Mouse (Mus musculus) spleen, adult 12 weeks (tissue): ENCODE results near the gene Ifitm1.
"Not testable (repeated sequence)": the region's sequence is repeated elsewhere in the genome, so short reads cannot be mapped to it uniquely, and the experiment has no call there.

Source experiments
- DNase-seq: peaks from one replicate; pipeline ENCODE4 v3.0.0; 2022; ENCODE audit warnings: low spot score

Ifitm1 gene

GRCm38 (mm10) chr7:140976720-140977119 is 9.7 kb downstream of the Ifitm1 start:
- DNase-seq = not testable (repeated sequence)

GRCm38 (mm10) chr7:140981704-140982103 is 14.7 kb downstream of the Ifitm1 start:
- no peak for DNase-seq

- DNase-seq = no peak
Observed at GRCm38 (mm10) chr7:140982971-140983370, 15.9 kb downstream of the Ifitm1 start.

GRCm38 (mm10) chr7:140987182-140988138 is 20.4 kb downstream of the Ifitm1 start:
- DNase-seq = no peak

GRCm38 (mm10) chr7:140989022-140989421 is 22.0 kb downstream of the Ifitm1 start:
- DNase-seq = no peak

GRCm38 (mm10) chr7:140990185-140990584 is 23.2 kb downstream of the Ifitm1 start:
- no peak for DNase-seq

- no peak for DNase-seq
Observed at GRCm38 (mm10) chr7:140990622-140991021, 23.6 kb downstream of the Ifitm1 start.

GRCm38 (mm10) chr7:140991117-140991689 is 24.2 kb downstream of the Ifitm1 start:
- DNase-seq = no peak

GRCm38 (mm10) chr7:140997817-140998216 is 30.8 kb downstream of the Ifitm1 start:
- DNase-seq = no peak

- DNase-seq = no peak
Observed at GRCm38 (mm10) chr7:140998853-140999700, 32.1 kb downstream of the Ifitm1 start.

- no peak for DNase-seq
Observed at GRCm38 (mm10) chr7:141000881-141001708, 34.1 kb downstream of the Ifitm1 start.

GRCm38 (mm10) chr7:141003248-141004010 is 36.4 kb downstream of the Ifitm1 start:
- DNase-seq = no peak

- DNase-seq = no peak
Observed at GRCm38 (mm10) chr7:141006446-141006845, 39.4 kb downstream of the Ifitm1 start.

- no peak for DNase-seq
Observed at GRCm38 (mm10) chr7:141006914-141007313, 39.9 kb downstream of the Ifitm1 start.

- DNase-seq = no peak
Observed at GRCm38 (mm10) chr7:141008312-141008761, 41.3 kb downstream of the Ifitm1 start.

GRCm38 (mm10) chr7:141008938-141009660 is 42.1 kb downstream of the Ifitm1 start:
- peak; percentile 63 for DNase-seq

- DNase-seq = no peak
Observed at GRCm38 (mm10) chr7:141009665-141010064, 42.6 kb downstream of the Ifitm1 start.

GRCm38 (mm10) chr7:141010593-141010992 is 43.6 kb downstream of the Ifitm1 start, which contains the start of gene Ifitm3:
TSS of gene Ifitm3 (minus strand) at chr7:141010770.
- peak; percentile 15 for DNase-seq

GRCm38 (mm10) chr7:141011238-141011770 is 44.3 kb downstream of the Ifitm1 start:
- DNase-seq = no peak
